Mouse (Mus musculus) heart, adult 2 months (tissue): ENCODE results near the gene Slc25a45.

Source experiments
- CTCF ChIP-seq: fragments of 200-600 bp; IDR thresholded peaks from 2 replicates; pipeline ENCODE4 v1.8.1; 2022; ENCODE audit warnings: antibody characterized with exemption, mild to moderate bottlenecking, moderate library complexity
- POLR2A ChIP-seq: fragments of 200-500 bp; IDR thresholded peaks from 2 replicates; pipeline ENCODE4 v1.6.1; 2011; ENCODE audit warnings: mild to moderate bottlenecking, low read depth, low read length, control low read depth; ENCODE audit not compliant: insufficient read depth

GRCm38 (mm10) chr19:5929634-5930596 is 52.3 kb downstream of the Slc25a45 start:
- TF ChIP-seq POLR2A = no peak; the same call in none of the 2 replicates
- no peak for TF ChIP-seq CTCF
